Mouse (Mus musculus) neural tube, embryonic 14.5 days (tissue): Measurements from ENCODE around the gene Syk. TPM values are rescaled to one million over a fixed set of nuclear protein-coding genes. Genes with fewer than 3 reads are reported as not detected.
A peak's percentile ranks its signal among the peaks of the same experiment; 100 is the strongest.

Experiments
- ATAC-seq: fragments of 200-750 bp; cut with Nextera tagmentation; 2 replicates; pipeline ENCODE4 v1.8.0; 2017; ENCODE audit warnings: low read depth, mild to moderate bottlenecking, moderate TSS enrichment, moderate library complexity
- H3K27ac ChIP-seq: fragments of 300-500 bp; sonication (generic); 2 replicates; pipeline ENCODE4 v1.5.1; 2014; ENCODE audit warnings: low read depth, mild to moderate bottlenecking, control low read depth, low read length, moderate library complexity, mixed read lengths
- H3K27me3 ChIP-seq: fragments of 300-500 bp; sonication (generic); 2 replicates; pipeline ENCODE4 v1.6.1; 2014; ENCODE audit warnings: low read length; ENCODE audit not compliant: control insufficient read depth, insufficient read depth
- H3K36me3 ChIP-seq: fragments of 300-500 bp; sonication (generic); 2 replicates; pipeline ENCODE4 v1.6.1; 2014; ENCODE audit warnings: low read length, mixed read lengths; ENCODE audit not compliant: control insufficient read depth, insufficient read depth
- H3K4me1 ChIP-seq: fragments of 300-500 bp; sonication (generic); 2 replicates; pipeline ENCODE4 v1.6.1; 2014; ENCODE audit warnings: low read length; ENCODE audit not compliant: control insufficient read depth, insufficient read depth
- H3K4me2 ChIP-seq: fragments of 300-500 bp; sonication (generic); 2 replicates; pipeline ENCODE4 v1.6.1; 2014; ENCODE audit warnings: mild to moderate bottlenecking, low read depth, low read length, control low read depth
- H3K4me3 ChIP-seq: fragments of 300-500 bp; sonication (generic); 2 replicates; pipeline ENCODE4 v1.5.1; 2014; ENCODE audit warnings: low read depth, low read length, control low read depth, mixed read lengths
- H3K9ac ChIP-seq: fragments of 300-500 bp; sonication (generic); replicated peaks from 2 replicates; pipeline ENCODE4 v1.6.1; 2014; ENCODE audit warnings: low read depth, mild to moderate bottlenecking, control low read depth, low read length, mixed read lengths
- H3K9me3 ChIP-seq: fragments of 300-500 bp; sonication (generic); 2 replicates; pipeline ENCODE4 v1.6.1; 2016; ENCODE audit warnings: low read length; ENCODE audit not compliant: control insufficient read depth
- WGBS: fragments of 180-500 bp; shearing (Covaris S2); extraction: QIAGEN DNeasy Blood & Tissue Kit; methylation state at CpG from one replicate; pipeline ENCODE4 v1.1.7; 2014; 5-methylcytosine and 5-hydroxymethylcytosine counted together
- polyA plus RNA-seq: library from polyadenylated mRNA; unstranded; fragments of >200 nt; fragmentation: Nextera tagmentation; extraction: Ambion mirVana; gene quantifications from 2 replicates; pipeline ENCODE4 v1.2.1, GENCODE M21; 2014

Syk gene
- 1.2 and 1.8 TPM in 2 replicates for polyA plus RNA-seq

DNA sequence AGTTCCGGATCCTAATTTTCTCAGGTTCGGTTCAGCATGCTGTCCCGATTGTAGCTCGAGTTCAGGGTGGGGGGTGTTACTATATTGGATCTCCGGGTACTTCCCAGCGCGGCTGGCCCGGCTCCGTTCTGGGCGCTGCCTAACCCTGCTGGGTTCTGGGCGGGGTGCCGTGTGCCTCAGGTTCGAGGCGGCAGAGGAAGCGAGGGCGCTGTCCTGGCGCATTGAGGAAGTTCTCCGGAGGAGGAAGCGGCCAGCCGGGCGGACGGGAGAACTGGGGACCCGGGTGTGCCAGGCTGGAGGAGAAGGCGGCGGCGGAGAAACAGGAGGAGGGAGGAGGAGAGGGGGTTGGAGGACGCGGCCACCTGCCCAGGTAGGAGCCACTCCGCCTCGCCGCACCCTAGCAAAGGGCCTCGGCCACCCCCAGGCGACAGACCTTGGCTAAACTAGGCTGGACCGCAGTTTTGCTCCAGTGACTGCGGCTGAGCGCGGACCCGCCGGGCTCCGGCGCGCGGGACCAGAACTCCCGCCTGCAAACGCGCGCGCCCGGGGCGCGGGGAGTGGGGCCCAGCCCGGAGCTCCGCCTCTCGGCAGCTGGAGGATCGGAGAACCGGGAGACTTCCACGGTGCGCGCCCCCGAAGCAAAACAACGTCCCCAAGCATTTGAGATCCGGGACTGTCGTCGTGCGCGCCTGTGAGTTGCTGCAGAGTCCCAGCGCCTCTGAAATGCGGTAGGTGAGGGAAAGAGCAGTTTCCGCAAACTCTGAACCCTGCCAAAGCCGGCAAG is at the start of gene Syk:
Gene Syk (plus strand): TSS at position 296 of the 784 bp plus-strand sequence.
- no peaks in the 10 kb centered on the region for H3K4me1 ChIP-seq
- H3K4me3 ChIP-seq = peak within 1 kb of the TSS; percentile 51
- H3K9ac ChIP-seq = peak within 1 kb of the TSS; percentile 48
- no peaks in the 10 kb centered on the region for H3K9me3 ChIP-seq
- H3K36me3 ChIP-seq = no peaks in the 10 kb centered on the region
- H3K27me3 ChIP-seq = peaks cover 10% of the 10 kb centered on the region; the same call in 1 of the 2 replicates
- H3K27ac ChIP-seq = no peak within 1 kb of the TSS
- WGBS = under 1% methylated on average over 69 of the region's 70 CpGs
- peak within 1 kb of the TSS; percentile 97 for H3K4me2 ChIP-seq
- 0 out of 2 replicates have a peak, but pooled peaks have one; percentile 38 for ATAC-seq

DNA sequence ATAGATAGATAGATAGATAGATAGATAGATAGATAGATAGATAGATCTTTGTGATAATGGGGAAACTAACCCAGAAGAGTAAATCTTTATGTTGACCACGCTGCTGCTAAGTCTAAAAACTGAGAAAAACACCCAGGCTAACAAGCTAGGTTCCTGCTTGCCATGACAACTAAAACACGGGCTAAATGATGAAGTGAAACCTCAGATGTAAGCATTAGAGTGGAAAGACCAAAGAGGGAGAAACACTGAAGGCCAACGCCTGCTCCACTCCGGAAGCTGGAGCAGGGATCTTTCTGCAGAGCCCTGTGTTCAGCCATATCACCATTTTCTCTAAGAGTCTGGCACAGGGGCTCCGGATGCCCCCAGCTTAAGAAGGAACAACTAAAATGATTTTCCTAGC is 49.3 kb upstream of the Syk start:
- WGBS = 86% methylated on average over 5 of the region's 5 CpGs
- no peak overlapping the region for H3K4me2 ChIP-seq

DNA sequence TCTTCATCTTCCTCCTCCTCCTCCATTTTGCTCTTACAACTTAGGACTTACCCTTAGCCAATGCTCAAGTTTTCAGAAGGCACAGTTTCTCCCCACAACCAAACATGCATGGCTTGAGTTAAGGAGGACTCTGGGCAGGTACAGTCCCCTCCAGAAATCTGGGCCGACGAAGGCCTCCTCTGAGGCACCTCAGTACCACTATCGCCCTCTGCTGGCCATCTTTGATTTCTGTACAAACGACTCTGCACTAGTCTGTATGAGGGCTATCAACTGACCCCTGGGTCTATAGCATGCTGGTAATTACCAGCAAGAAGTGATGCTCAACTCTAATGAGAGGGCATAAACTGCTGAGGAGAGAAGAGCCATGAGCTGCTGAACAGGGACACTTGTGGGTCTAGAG is 47.4 kb upstream of the Syk start:
- no peaks in the 10 kb centered on the region for H3K4me1 ChIP-seq
- no peak for ATAC-seq

More for the DNA sequence above, 49.3 kb upstream of the Syk start:
- Histone ChIP-seq H3K4me3 (no peak overlapping the region), H3K27me3 (no peaks in the 10 kb centered on the region), H3K4me1 (no peaks in the 10 kb centered on the region), H3K9me3 (no peaks in the 10 kb centered on the region), H3K27ac (no peak overlapping the region), H3K9ac (no peak overlapping the region), H3K36me3 (no peaks in the 10 kb centered on the region)
- no peak for ATAC-seq

GRCm38 (mm10) chr13:52537754-52538587 is 45.0 kb upstream of the Syk start:
- Histone ChIP-seq H3K36me3 (no peaks in the 10 kb centered on the region), H3K27me3 (no peaks in the 10 kb centered on the region), H3K9ac (no peak overlapping the region), H3K9me3 (no peaks in the 10 kb centered on the region), H3K4me2 (no peak overlapping the region), H3K27ac (no peak overlapping the region), H3K4me1 (no peaks in the 10 kb centered on the region), H3K4me3 (no peak overlapping the region)
- WGBS = 98% methylated on average over 26 of the region's 26 CpGs
- no peak for ATAC-seq

More for the DNA sequence above, 47.4 kb upstream of the Syk start:
- H3K9ac ChIP-seq = no peak overlapping the region
- no peak overlapping the region for H3K4me3 ChIP-seq
- no peaks in the 10 kb centered on the region for H3K9me3 ChIP-seq
- no peak overlapping the region for H3K4me2 ChIP-seq
- WGBS = 7% methylated on average over 4 of the region's 4 CpGs
- no peaks in the 10 kb centered on the region for H3K27me3 ChIP-seq
- no peaks in the 10 kb centered on the region for H3K36me3 ChIP-seq
- no peak overlapping the region for H3K27ac ChIP-seq

DNA sequence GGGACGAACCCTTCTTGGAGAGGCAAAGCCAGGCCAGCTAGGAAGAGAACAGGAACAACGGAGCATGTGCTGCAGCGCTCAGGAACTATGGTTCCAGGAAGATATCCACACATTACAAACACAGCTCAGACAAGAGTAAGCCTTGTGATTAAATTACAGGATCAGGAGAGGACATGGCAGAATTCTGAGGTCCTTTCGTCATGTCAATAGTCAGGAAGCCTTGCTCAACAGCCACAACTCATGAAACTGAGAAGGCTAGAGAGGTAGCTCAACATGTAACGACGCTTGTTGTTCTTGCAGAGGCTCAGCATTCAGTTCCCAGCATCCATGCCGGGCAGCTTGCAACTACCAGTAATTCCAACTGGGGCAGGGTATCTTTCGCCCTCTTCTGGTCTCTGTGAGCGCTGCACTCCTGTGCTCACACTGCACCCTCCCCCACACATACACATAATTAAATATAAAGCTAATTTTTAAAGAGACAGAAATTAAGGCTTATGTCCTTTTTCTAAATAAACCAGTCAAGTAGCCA is 44.3 kb upstream of the Syk start:
- H3K27ac ChIP-seq = no peak overlapping the region
- H3K36me3 ChIP-seq = no peaks in the 10 kb centered on the region
- H3K4me2 ChIP-seq = no peak overlapping the region
- no peaks in the 10 kb centered on the region for H3K4me1 ChIP-seq
- ATAC-seq = no peak
- no peaks in the 10 kb centered on the region for H3K9me3 ChIP-seq
- no peaks in the 10 kb centered on the region for H3K27me3 ChIP-seq
- 93% methylated on average over 9 of the region's 9 CpGs for WGBS
- H3K4me3 ChIP-seq = no peak overlapping the region
- H3K9ac ChIP-seq = no peak overlapping the region

- ATAC-seq = no peak
- Histone ChIP-seq H3K27ac (no peak overlapping the region), H3K4me3 (no peak overlapping the region), H3K9ac (no peak overlapping the region), H3K36me3 (no peaks in the 10 kb centered on the region), H3K4me2 (no peak overlapping the region), H3K27me3 (no peaks in the 10 kb centered on the region), H3K9me3 (no peaks in the 10 kb centered on the region), H3K4me1 (no peaks in the 10 kb centered on the region)
- 81% methylated on average over 6 of the region's 6 CpGs for WGBS
These were observed 43.5 kb upstream of the Syk start for GRCm38 (mm10) chr13:52539461-52539860.

GRCm38 (mm10) chr13:52541385-52542035 is 41.5 kb upstream of the Syk start:
- H3K36me3 ChIP-seq = no peaks in the 10 kb centered on the region
- no peak overlapping the region for H3K9ac ChIP-seq
- no peak overlapping the region for H3K4me2 ChIP-seq
- H3K4me3 ChIP-seq = no peak overlapping the region
- ATAC-seq = no peak
- 73% methylated on average over 5 of the region's 5 CpGs for WGBS
- H3K4me1 ChIP-seq = no peaks in the 10 kb centered on the region
- no peak overlapping the region for H3K27ac ChIP-seq
- no peaks in the 10 kb centered on the region for H3K27me3 ChIP-seq
- no peaks in the 10 kb centered on the region for H3K9me3 ChIP-seq

DNA sequence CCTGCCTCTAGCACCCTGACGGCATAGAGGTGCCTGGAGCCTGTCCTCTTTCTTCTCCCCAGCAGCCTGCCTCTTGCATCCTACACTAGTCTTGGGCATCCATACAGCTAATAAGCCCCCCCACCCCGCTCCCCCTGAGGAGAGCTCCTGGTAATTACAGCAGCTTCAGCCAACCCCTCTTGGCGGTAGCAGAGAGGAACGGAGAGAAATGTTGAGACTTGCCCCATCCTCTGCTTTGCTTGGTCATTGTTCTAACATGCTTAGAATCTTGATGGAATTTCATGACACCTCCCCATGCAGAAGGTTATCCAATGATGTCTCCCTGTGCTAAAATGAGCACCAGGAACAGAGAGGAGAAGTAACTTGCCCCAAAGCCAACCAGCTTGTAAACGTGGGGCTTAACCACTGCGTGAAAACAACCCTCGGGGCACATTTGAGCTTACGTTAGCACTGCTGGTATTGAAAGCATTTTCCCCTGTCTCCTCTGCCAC is 40.9 kb upstream of the Syk start:
- Histone ChIP-seq H3K4me1 (no peaks in the 10 kb centered on the region), H3K36me3 (no peaks in the 10 kb centered on the region), H3K27me3 (no peaks in the 10 kb centered on the region), H3K4me2 (no peak overlapping the region), H3K9me3 (no peaks in the 10 kb centered on the region), H3K4me3 (no peak overlapping the region), H3K9ac (no peak overlapping the region), H3K27ac (no peak overlapping the region)
- ATAC-seq = no peak
- 76% methylated on average over 8 of the region's 8 CpGs for WGBS
